Mouse (Mus musculus): ENCODE measurements around the gene Lpcat4. TPM values are rescaled to one million over a fixed set of nuclear protein-coding genes. Genes with fewer than 3 reads are reported as not detected.
"Not testable (repeated sequence)": the region's sequence is repeated elsewhere in the genome, so short reads cannot be mapped to it uniquely, and the experiment has no call there.

The Lpcat4 gene
- total RNA-seq, 2 experiments from 2014 or later, result 3.4 to 8.5 TPM

DNA sequence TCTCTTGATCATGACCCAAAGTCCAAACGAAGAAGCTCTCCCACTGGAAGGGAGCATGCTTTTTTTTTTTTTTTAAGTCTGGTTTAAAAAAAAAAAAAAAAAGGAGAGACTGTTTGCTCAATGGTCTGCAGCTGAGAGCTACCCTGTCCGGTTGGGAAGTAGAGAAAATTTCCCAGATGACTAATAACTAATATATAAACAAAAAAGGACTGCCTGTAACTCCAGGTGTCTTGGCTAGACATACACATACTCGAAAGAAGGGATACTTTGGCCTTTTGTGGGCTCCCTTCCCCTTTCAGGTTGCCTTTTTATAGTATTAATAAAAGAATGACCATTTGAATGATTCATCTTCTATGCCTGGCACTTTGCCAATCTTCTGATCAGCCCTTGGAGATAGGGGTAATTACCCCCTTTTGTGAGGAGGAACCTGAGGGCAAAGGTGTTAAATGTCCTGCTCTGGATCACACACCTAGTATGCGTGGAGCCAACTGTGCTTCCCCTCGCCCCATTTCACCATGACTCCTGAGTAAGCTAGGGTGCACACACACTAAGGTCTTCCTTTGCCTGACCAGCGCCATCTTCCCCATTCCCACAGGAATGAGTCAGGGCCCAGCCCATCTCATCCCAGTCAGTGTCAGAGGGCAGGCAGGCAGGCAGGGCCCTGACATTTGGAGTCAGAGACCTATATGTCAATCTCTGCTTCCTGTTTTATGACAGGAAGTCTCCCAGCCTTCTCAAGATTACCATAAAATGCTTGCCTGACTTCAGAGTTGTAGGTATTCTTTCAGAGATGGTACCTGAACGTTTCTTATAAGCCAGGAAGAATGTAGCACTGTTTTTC, 15.6 kb downstream of the Lpcat4 start:
- no peak for ATAC-seq (replicated peaks; ENCODE audit: low FRiP score, low TSS enrichment, poor library complexity, severe bottlenecking)

DNA sequence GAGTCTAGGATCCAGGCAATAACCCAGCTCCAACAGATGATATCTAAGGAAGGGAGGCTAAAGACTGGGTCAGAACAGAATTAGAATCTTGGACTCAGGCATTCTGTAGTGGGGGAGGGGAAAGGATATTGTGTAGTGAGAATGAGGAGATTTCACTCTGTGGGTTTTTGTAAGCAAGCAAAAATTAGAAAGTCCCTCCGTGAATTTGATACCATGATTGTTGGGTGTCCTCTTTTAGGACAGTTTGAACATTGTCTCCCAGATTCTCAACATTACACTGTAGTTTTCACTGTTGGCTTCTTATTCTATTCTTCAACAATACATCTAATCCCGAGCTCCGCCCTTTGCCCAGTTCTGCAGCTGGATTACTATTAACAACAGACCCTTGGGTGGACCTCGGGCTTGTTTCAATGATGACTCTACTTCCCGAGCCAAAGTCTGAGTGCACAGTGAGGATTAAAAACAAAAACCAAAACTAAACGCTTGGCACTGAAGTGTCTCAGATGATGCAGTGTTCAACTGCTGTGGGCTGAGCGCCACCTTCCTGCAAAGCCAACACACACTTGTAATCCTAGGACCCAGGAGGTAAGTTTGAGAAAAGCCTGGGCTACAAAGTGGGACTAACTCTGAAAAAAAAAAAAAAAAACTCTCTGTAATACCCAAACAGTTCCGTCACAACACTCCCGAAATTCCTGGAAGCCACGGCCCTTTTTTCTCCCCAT, 20.1 kb downstream of the Lpcat4 start, which contains the start of gene Nutm1:
TSS of gene Nutm1 (minus strand) at position 51 of the 722 bp plus-strand sequence.
- ATAC-seq (replicated peaks; ENCODE audit: low FRiP score, low TSS enrichment, poor library complexity, severe bottlenecking), result no peak

DNA sequence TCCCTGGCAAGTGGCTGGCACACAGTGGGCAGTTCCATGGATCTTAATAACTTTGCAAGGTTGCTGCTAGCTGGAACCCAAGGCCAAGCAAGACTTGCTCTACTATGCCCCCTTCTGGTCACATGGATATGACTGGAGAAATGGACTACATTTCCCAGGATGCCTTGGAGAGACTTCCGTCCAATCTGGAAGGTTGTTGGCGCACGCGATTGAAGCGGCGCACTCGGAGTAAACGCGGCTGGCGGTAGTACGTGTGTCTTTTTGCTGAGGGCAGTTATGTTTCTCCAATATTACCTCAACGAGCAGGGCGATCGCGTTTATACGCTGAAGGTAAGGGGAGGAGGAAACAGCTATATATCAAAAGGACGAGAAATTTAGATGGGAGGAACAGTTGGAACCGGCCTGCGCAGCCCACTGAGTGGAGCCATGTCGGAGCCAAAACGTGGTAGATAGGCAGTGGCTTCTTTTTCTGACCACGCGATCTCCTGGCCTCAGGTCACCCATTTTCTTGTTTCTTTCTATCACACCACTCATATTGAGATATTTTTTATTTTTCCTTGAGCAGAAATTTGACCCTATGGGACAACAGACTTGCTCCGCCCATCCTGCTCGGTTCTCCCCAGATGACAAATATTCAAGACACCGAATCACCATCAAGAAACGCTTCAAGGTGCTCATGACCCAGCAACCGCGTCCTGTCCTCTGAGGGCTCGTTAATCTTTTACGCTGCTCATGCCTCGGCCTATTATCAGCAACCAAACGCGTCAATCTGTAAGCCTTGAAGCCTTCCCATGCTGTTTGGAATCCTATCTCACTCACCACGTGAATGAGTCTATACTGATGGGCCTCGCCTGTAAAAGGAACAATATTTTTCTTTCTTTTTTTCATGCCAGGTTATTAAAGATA, 22.7 kb downstream of the Lpcat4 start, which contains the start of gene Nop10:
TSS of gene Nop10 (plus strand) at position 179 of the 906 bp plus-strand sequence.
- peak; percentile 55 for ATAC-seq (replicated peaks; ENCODE audit: low FRiP score, low TSS enrichment, poor library complexity, severe bottlenecking)

DNA sequence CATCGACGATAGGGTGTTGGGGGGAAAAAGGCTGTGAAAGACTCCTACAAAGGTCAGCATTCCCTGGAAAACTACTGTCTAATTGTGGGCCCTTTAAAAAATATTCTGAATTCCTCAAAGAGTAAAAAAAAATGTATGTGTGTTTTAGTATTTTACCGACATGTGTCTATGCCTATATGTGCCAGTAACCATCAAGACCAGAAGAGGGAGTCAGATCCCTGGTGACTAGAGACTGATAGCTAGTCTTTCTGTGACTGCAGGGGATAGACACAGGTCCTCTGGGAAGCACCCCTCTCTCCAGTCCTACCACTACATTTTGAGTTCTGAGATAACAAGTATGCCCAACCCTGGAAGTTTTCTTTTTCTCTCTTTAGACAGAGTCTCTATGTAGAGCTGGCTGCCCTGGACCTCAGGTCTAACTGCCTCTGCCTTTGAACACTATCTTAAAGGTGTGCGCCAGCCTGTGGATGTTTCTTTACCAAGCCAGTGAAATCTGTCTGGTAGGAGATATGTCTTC, 23.6 kb downstream of the Lpcat4 start:
- peak; percentile 47 for ATAC-seq (replicated peaks; ENCODE audit: low FRiP score, low TSS enrichment, poor library complexity, severe bottlenecking)

DNA sequence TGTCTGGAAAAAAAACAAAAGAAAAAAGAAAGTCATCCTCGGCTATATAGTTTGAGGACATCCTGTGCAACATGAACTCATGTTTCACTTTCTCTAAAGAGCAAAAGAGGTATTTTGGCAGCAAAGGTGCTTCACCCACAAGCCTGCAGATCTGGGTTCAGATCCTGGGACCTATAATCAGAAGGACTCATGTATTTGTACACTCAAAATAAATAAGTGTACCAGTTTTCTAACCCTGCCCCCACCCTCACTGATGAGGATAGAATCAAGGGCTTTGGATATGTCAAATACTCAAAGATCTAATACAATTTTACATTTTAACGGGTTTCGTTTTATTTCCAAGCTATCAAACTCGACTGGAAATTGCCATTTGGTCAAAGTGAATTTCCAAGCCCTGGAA, 25.1 kb downstream of the Lpcat4 start:
- no peak for ATAC-seq (replicated peaks; ENCODE audit: low FRiP score, low TSS enrichment, poor library complexity, severe bottlenecking)

DNA sequence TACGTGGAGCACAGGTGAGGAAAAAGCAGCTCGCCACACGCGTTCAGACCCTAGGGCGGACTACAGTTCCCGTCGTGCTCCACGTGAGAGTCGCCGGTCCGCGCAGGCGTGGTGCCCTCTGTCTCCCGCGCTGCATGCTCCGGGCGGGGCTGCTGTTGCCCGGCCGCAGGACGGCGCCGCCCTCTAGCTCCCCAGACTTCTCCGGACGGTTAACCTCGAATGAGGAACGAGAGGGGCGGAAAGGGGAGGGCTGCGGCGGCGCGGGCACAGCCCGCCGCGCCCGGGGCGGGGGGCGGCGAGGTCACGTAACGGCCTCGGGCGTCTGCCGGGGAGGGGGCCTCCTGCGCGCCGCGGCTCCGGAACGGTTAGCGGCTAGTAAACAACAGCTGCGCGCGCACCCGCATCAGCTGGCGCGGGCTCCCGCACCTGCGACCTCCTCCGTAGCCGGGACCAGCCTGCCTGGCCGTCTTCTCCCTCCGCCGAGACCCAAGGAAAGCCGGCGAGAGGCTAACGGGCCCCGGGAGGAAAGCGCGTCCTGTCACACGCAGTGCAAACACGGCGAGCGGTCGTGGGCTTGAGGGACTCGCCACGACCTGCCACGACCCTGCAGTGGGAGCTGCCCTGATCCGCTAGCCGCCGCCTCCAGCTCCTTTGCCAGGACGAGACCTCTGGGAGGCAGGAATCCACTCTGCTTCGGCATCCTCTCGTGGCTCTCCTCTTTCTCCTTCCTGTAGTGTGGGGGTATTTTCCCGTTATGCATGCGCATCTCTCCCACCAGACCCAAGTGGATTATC, 26.4 kb downstream of the Lpcat4 start, which contains the start of gene Slc12a6:
TSS of gene Slc12a6 (plus strand) at position 378 of the 794 bp plus-strand sequence.
- ATAC-seq (replicated peaks; ENCODE audit: low FRiP score, low TSS enrichment, poor library complexity, severe bottlenecking), result peak; percentile 60

DNA sequence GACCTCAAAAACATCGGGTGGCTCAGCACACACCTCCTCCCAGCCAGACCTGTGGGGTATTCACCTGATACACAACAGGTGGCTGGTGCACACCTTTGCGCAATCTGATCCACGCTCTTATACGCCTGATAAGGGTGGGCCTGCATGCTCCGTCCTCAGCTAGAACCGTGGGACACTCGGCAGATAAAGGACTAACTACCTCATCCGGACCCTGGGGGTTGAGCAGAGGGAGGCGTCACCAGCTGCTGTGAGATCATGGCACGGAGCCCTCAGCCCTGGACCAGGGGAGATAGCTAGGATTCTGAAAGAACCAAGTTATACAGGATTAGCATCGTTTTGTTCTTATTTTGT, 26.9 kb downstream of the Lpcat4 start, which contains the start of gene Gm21985:
TSS of gene Gm21985 (plus strand) at position 73 of the 351 bp plus-strand sequence.
- peak; percentile 61 for ATAC-seq (replicated peaks; ENCODE audit: low FRiP score, low TSS enrichment, poor library complexity, severe bottlenecking)

DNA sequence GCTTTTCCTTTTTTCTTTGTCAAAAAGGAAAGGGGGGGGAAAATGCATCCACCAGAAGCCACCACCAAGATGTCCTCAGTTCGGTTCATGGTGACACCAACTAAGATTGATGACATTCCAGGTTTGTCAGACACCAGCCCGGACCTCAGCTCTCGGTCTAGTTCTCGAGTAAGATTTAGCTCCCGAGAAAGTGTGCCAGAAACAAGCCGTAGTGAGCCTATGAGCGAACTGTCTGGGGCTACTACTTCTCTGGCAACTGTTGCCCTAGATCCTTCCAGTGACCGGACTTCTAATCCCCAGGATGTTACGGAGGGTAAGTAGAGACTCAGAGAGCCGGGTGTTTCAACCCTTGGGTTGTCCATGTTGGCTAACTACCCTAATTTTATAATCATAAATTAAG, 27.5 kb downstream of the Lpcat4 start:
- no peak for ATAC-seq (replicated peaks; ENCODE audit: low FRiP score, low TSS enrichment, poor library complexity, severe bottlenecking)

DNA sequence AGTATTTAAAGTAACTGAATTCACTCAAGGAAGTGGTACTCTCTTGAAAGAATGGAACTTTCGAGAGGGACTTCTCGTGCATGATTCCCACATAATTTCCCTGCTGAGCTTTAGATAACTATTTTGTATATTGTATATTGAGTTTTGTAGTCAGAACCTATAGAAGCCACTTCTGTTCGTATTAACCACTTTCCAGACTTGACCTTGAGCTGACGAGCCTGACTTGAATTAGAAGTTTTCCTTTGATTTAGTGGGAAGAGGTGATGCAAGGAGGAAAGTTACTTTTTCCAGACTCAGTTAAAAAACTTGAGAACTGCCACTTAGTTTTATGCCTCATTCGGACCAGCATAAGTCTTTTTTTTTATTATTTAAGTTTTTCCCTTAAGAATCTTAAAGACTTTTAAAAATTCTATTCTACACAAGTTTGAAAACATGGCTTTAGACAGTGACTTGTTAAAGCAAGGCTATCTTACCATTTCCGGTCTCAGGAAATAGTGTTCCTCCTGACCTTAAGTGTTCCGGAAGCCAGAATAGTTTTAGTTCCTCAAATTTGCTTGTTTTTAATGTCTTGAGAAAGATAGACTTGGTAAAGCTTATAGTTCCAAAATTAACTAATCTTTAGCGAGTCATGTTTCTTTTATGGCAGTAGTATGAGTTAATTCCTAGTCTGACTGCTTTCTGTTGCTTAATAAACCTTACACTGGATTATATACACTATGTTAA, 28.4 kb downstream of the Lpcat4 start:
- ATAC-seq (replicated peaks; ENCODE audit: low FRiP score, low TSS enrichment, poor library complexity, severe bottlenecking), result no peak

DNA sequence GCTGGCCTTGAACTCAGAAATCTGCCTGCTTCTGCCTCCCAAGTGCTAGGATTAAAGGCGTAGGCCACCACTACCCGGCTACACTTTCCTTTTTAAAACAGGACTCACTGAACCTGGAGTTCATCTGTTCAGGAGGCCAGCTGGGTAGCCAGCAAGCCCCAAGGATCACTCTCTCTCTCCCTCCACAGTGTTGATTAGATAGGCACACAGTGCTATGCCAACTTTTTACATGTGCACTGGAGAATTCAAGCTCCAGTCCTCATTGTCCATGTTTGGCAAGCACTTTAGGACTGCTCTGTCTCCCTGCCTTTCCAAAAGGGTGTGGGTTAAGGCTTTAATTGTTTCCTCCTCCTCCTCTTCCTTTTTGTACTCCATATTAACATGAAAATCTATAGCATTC, 30.7 kb downstream of the Lpcat4 start:
- ATAC-seq (replicated peaks; ENCODE audit: low FRiP score, low TSS enrichment, poor library complexity, severe bottlenecking), result no peak

DNA sequence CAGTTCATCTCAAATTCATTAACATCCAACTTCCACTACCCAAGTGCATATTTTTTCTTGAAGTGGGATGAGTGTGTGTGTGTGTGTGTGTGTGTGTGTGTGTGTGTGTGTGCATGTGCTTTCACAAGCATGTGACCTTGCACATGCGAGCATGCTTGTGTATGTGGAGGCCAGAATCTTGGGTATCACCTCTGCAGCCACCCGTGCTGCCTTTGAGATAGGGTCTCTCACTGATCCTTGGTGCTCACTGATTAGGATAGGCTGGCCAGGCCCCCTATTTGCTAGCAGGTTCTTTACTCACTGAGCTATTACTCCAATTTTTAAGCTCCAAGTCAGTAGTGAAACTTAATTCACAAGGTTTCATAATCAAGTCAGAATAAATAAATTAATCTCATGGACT, 33.6 kb downstream of the Lpcat4 start:
- ATAC-seq (replicated peaks; ENCODE audit: low FRiP score, low TSS enrichment, poor library complexity, severe bottlenecking), result peak; percentile 73

DNA sequence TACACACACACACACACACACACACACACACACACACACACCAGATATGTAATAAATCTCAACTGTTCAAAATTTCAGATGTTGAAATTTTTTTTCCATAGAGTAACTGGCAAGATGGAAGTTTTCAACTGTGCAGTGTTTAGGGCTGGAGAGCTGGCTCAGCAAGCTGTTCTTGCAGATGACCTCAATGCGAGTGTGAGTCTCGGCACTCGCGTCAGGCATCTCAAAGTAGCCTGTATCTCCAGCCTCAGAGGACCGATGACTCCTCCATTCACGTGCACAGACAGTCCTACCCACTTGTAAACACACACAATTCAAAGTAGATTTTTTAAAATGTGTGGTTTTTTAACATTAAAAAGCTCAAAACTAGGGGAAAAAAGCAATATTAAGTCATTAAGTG, 34.2 kb downstream of the Lpcat4 start:
- no peak for ATAC-seq (replicated peaks; ENCODE audit: low FRiP score, low TSS enrichment, poor library complexity, severe bottlenecking)

DNA sequence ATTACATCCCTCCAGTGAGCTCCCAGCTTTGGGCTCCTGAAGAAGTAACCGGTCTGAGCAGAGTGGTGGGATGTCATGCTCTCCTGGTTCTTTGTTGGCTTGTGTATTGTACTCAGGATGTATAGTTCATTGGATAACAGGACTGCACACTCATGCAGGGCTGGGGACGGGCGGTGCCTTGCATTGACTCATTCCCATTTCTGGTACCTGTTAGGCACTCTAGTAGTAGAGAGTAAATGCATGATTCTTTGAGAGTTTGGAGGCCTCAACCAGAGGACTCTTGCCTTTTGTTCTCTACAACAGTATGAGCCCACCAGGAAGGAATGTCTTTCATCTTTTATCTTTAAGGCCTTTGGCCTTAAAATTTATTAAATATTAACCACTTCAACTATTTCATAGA, 37.6 kb downstream of the Lpcat4 start:
- no peak for ATAC-seq (replicated peaks; ENCODE audit: low FRiP score, low TSS enrichment, poor library complexity, severe bottlenecking)

DNA sequence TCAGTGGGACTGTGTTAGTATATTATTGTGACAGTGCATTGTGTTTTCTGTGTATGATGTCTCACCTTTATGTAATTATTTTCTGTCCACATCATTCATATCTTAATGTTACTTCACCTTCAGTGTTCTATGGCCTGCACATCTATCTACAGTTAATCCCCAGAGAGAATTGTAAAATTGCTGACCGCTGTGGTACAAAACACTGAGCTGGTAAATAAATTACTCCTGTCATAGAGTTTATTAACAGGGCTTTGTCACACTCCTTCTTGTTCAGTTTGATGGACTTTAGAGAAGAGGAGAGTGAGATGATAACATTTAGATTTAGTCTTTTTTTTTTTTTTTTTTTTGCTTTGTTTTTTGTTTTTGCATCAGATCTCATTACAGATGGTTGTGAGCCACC, 43.6 kb downstream of the Lpcat4 start:
- ATAC-seq (replicated peaks; ENCODE audit: low FRiP score, low TSS enrichment, poor library complexity, severe bottlenecking), result no peak

DNA sequence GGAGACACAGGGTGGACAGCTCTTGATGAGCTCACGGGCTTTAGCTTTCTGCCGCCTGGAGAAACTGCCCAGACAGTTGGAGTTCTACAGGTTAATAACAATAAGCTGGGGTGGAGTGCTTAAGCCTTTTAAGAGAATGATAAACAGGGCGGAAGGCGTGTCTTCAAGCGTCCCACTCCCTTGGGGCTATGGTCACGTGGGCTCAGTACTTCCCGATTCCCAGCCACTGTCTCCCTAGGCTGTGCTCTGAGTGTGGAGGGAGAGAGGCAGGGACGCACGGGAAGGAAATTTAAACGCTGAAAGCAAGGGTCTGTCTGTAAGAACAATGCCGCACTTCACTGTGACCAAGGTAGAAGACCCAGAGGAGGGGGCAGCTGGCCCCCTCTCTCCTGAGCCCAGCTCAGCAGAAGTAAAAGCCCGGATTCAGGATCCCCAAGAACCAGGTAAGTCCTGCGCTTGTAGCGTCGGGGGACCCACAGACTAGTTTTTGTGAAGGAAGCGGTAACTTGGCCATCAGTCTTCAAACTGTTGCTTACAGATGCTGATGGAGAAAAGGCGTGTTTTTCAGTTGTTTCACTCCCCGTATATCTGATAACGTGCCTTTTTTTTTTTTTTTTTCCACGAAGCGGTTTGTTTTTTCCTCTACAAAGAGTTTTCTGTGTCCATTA, 45.2 kb downstream of the Lpcat4 start:
- peak; percentile 92 for ATAC-seq (replicated peaks; ENCODE audit: low FRiP score, low TSS enrichment, poor library complexity, severe bottlenecking)

DNA sequence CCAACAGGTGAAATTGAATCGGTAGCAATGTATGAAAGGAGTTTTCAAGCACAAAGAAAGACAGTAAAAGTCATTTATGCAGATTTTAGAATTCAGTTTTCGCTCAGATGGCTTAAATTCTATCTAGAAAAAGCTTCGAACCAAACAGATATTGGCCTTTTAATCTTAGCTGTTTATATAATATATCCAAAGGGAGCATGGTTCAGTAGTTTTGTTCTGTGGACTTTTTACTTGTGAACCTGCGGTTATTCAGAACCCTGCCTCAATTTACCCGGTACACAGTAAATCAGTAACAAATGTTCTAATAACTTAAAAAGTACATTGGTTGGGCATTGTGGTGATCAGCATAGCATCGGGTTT, 45.7 kb downstream of the Lpcat4 start:
- ATAC-seq (replicated peaks; ENCODE audit: low FRiP score, low TSS enrichment, poor library complexity, severe bottlenecking), result no peak

DNA sequence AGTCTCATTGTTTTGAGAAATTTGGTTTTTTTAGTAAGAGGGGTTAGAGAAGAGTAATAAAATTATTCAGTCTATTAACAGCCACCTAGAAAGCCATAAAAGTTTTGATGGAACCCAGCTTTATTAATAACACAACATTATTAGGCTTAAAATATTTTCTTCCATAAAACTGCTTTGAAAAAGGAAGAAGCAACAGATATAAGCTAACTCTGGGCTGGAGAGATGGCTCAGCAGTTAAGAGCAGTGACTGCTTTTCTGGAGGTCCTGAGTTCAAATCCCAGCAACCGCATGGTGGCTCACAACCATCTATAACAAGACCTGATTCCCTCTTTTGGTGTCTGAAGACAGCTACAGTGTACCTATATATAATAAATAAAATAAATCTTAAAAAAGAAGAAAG, 46.8 kb downstream of the Lpcat4 start:
- not testable (repeated sequence) for ATAC-seq (replicated peaks; ENCODE audit: low FRiP score, low TSS enrichment, poor library complexity, severe bottlenecking)

DNA sequence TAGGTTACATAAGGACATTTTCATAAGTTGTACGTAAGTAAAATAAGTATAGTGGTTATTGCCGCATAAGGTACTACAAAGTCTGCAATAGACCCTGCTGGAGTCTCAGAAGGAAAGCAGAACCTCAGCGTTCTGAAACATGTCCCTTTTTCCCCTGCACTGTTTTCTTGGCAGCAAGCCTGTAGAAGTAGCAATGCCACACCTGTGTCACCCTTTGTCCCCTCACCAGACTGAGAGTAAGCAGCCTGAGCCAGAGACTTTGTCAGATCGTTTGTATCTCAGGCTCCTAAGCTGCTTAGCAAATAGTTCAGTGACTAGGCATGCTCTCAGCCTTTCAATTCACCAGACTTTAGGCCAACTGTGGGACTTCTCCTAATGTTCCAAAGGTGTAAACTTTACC, 47.8 kb downstream of the Lpcat4 start:
- ATAC-seq (replicated peaks; ENCODE audit: low FRiP score, low TSS enrichment, poor library complexity, severe bottlenecking), result peak; percentile 42
